Mouse (Mus musculus): ENCODE results near the gene Smarcad1.
"Not testable (repeated sequence)": the region's sequence is repeated elsewhere in the genome, so short reads cannot be mapped to it uniquely, and the experiment has no call there.

Smarcad1 gene

DNA sequence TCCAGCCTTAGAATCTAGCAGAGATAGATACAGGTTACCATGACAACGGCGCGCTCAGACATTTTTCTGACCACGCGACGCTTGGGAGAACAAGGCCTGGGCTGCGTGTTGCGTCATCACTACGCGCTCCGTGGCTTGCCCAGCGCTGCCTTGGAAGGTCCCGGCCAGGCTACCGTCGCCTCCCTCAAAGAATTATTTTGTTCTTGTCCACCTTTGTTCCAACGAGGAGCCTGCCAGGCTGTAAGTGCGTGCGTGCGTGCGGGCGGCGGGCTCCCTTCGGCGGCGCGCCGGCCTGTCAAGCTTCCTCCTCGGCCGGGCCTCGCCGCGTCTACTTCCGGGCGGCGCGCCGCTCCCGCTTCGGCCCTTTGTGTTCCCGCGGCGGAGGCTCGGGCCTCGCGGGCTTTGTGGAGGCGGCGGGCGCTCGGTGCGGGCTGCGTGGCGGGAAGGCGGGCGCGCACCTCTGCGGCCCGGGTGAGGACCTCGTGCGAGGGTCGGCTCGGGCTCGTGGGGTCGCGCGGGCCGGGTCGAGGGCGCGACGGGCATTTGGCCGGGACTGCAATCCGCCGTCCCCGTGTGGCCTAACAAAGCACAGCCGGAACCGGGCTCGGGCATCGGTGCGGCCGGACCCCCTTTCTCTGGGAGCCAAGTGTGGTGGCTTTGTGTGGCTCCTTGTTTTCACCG, at the start of gene Smarcad1:
Smarcad1 (plus strand) TSS at position 93 of the 681 bp plus-strand sequence.
- DNase-seq (ENCODE audit: low spot score) = peak; percentile 98

DNA sequence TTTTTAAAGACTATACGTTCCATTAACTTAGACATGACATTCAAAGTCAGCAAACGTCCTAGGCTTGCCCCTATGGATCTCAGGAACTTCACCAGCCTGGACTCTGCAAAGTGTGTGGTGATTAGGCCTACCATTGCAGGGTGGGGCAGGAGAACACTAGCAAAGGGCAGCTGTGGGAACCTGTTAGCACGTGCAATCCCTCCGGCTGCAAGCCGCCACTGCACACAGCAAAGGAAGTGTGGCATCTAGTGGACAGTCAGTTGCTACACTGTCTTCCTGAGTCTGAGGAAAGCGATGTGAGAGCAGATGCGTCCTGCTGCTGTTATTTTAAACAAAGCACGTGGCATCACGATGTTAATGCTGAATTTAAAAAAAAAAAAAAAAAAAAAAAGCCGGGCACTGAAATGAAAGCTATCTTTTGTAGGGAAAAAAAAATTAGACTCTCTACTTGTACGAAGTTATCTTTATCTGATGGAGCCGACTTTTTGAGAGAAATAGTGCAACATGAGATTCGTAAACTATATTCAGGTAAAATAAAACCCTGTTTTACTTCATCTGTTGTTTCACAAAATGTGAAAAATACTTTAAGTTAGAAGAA, 45.5 kb upstream of the Smarcad1 start:
- DNase-seq (ENCODE audit: low spot score) = peak; percentile 55

DNA sequence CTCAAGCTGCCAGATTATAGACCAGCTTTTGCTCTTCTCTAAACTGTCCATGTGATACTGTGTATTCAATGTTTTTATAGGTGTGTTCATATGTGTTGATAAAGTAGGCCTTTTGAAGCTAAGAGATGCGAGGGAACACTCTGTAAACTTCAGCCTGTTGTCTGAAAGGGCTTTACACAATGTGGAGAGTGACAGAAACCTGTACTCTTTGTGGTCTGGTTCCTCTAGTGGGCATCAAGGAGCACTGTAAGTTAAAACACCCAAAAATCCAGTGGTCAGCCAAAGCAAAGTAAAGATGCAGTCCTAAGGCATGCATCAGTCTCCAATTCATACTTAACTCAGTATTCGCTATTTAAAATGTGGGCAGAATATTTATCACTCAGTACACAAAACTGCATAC, 44.6 kb upstream of the Smarcad1 start:
- no peak for DNase-seq (ENCODE audit: low spot score)

DNA sequence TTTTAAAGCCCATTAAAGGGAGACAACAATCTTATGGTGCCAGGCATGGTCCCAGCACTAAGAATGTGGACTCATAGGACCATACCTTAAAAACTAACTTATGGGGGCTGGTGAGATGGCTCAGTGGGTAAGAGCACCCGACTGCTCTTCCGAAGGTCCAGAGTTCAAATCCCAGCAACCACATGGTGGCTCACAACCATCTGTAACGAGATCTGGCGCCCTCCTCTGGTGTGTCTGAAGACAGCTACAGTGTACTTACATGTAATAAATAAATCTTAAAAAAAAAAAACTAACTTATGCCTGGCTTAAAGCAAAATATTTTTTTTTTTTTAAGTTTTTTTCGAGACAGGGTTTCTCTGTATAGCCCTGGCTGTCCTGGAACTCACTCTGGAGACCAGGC, 41.6 kb upstream of the Smarcad1 start:
- not testable (repeated sequence) for DNase-seq (ENCODE audit: low spot score)

DNA sequence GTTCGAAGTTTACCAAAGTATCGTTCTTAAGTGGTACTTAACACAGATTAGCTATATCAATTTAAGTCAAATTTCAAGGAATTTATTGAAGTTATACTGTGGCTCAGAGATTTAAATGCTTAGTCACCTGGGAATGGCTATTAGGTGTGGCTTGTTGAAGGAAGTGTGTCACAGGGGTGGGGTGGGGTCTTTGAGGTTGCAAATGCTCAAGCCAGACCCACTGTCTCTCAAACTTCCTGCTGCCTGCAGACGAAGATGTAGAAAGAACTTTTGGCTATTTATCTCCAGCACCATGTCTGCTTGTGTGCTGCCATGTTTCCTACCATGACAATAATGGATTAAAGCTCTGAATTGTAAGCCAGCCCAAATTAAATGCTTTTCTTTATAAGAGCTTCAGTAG, 40.2 kb upstream of the Smarcad1 start:
- DNase-seq (ENCODE audit: low spot score) = no peak

DNA sequence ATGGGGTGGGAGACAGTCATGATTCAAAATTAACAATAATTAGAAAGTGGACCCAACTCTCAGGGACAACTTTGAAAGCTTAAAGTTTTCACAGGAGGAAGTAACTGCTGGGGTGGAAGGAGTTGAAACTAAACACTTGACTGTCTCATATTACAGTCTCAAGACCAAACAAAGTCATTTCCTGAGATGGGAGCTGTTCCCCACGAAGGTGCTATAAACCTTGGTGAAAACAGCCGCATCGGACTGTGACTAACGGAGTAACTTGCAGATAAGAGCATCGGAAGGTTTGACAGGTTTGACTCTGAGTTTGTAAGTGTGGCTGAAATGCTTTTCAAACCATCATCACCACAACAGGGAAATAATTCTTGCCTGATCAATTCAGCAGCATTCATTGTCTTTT, 33.5 kb upstream of the Smarcad1 start:
- DNase-seq (ENCODE audit: low spot score) = no peak

DNA sequence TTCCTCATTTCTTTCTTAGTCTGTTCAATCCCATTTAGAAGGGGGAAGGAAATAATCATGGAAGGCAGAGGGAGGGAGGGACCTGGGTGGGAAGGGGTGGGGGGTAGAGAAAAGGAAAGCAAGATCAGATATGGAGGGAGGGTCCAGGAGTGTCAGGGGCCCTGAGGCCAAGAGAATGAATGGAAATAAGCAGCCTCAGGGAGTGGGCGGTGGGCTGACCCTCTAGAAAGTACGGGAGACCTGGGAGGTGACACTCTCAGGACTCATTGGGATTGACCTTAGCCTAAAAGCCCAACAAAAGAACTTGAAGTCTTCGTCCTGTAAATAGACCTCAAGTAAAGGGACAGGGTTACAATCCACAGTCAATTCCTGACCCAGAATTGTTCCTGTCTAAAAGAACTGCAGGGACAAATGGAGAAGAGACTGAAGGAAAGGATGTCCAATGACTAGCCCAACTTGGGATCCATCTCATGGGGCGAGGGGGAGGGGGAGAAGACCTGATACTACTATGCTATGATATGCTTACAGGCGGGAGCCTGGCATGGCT, 30.9 kb upstream of the Smarcad1 start:
- DNase-seq (ENCODE audit: low spot score) = no peak

DNA sequence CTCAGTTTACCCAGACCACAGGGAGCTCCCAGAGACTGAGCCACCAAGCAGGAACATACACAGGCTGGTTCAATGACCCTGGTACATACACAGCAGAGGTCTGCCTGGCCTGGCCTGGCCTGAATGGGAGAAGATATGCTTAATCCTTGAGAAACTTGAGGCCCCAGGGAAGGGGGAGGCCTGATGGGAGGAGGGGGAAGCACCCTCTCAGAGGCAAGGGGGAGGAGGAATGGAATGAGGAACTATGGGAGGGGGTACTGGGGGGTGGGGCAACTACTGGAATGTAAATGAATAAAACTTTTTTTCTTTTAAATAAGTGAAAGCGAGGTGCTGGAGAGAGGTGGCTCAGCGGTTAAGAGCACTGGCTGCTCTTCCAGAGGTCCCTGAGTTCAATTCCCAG, 30.2 kb upstream of the Smarcad1 start:
- no peak for DNase-seq (ENCODE audit: low spot score)

DNA sequence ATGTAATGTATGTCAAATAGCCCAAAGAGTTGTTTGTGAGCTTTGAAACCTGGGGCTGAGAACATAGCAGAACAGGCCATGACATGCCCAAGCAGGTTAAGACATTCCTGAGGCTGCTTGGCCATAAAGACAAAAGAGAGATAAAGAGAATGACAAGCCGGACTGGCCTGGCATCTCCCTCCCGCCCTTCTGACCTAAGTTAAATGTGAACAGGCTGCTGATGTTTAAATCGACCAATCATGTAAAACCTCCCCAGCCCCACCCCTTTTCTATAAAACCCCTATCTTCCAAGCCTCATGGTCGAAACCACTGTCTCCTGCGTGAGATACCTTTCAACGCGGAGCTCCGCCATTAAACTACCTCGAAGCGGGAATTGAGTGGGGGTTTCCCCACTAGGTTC, 24.8 kb upstream of the Smarcad1 start:
- DNase-seq (ENCODE audit: low spot score) = no peak

DNA sequence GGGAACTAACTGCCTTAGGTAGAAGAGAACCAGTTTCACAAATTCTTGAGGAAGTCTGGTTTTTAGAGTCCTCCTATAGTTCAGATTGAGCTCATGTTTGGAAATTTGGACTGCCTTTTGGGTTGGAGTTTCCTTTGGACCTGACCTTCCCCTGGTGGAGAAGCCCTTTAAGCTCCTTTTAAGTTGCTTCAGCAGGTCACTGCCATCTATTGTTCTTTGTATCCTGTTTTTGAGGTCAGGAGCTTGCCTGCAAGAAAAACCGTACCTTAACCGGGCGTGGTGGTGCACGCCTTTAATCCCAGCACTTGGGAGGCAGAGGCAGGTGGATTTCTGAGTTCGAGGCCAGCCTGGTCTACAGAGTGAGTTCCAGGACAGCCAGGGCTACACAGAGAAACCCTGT, 23.4 kb upstream of the Smarcad1 start:
- DNase-seq (ENCODE audit: low spot score) = not testable (repeated sequence)

DNA sequence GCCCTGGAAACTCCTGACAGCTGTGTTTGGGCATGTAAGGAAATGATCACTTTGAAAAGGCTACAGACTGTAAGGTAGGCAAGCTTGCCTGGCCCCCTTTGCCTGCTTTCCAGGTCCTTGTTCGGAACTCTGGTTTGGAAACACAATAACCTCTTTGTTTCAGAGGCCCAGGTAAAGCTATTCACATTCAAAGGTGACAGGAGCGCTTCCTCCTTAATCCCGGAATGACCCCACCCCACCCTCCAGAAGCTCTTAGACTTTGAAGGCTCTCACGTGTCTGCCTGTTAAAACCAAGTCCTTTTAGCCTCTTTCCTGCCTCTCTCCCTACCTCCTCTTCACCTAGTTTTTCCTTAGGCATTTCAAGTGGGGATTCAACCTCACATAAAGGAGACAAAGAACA, 20.5 kb upstream of the Smarcad1 start:
- DNase-seq (ENCODE audit: low spot score) = no peak

DNA sequence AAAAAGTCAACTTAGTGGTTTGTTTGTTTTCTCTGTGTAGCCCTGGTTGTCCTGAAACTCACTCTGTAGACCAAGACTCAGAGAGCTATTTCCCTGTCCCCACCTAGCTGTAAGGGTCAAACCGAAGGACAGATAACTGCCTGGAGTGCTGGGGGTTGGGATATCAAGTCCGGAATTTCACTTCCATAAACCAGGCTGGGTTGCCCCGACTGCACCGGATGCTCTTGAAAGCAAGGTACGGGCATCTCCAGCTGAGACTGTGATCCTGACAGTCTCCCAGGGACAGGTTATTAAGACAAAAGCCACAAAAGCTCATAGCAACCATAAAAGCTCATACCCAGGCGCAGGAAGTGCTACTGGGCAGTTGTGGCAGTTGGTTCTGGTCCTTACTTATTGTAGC, 19.3 kb upstream of the Smarcad1 start:
- DNase-seq (ENCODE audit: low spot score) = no peak

DNA sequence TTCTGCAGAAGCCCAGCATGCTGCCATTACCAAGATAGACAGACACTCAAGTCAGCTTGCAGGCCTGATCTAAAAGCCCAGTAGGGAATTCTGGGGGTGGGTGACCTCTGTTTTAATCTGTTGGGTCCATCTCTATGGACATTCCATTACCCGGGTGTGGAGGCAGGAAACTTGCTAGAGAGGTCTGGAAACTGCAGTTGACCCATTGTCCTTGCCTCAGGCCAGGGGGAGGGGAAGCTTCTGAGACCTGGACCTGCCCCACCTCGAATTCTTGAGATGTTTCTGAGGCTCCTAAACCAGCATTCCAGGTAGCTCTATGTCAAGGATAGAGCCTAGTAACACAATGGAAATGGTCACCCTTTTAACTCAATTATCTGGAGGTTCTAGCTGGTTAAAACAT, 17.7 kb upstream of the Smarcad1 start:
- DNase-seq (ENCODE audit: low spot score) = no peak

DNA sequence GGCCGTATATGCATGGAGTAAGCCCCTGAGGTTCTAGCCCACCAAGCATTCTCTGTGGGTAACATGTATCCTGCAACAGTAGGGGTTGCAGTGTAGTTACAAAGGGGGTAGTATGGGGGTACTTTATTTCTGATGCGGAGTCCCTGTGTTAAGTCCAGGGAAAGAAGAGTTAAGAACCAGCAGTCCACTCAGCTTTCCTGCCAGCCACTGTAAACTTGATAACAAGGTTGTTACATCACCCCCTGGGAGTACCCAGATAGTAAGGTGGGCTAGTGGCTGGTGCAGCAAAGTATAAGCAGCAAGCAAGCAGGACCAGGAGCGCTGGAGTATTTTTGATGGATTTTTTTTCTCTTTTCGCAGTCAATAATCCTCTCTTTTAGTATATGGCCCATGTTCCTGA, 17.3 kb upstream of the Smarcad1 start:
- no peak for DNase-seq (ENCODE audit: low spot score)

DNA sequence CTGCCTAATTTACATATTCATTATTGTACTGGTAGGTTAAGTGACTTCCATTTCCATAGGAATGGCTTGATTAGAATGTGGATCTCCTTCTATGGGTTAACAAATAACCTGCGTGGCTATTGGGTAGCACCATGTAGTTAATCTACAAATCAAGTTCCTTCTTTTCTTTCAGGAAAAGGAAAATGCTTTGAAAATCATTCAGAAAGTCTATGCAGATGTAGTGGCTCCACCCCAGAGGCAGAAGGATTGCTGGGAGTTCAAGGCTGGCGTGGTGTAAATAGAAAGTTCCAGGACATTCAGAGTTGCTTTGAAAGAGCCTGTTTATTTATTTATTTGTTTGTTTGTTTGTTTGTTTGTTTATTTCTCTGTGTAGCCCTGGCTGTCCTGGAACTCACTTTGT, 7.7 kb upstream of the Smarcad1 start:
- no peak for DNase-seq (ENCODE audit: low spot score)

DNA sequence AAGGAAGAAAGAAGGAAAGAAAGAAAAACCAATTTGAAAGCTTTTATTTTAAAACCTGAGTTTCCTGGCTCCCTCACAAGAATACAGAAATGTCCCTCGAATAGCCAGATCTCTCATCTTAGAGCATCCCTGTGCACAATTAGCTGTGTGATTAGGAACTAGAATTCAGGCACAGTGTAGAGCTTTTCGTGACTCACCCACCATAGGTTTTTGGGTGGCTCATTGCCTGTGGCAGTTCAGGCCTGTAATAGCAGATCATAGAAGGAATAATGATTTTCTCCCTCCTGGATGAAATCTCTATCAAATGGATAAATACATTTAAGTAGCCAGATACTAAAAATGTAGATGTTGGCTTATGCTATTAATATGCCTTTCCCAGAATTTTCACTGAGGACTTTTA, 6.9 kb upstream of the Smarcad1 start:
- DNase-seq (ENCODE audit: low spot score) = no peak

DNA sequence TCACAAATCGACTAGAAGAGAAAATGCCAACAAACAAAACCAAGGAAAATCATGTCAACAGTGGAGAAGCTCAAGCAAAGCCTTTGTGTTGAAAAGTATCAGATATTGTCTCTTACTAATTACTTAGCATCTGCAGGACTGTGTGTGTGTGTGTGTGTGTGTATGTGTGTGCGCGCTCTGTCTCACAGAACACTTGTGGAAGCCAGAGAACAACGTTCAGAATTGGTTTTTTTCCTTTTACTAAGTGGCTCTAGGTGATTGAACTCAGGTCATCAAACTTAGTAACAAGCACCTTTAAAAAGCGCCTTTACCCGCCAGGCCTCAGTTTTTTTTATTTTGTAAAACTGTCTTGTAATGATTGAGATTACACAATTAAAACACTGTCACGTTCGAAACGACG, 451 bp upstream of the Smarcad1 start:
- DNase-seq (ENCODE audit: low spot score) = no peak

DNA sequence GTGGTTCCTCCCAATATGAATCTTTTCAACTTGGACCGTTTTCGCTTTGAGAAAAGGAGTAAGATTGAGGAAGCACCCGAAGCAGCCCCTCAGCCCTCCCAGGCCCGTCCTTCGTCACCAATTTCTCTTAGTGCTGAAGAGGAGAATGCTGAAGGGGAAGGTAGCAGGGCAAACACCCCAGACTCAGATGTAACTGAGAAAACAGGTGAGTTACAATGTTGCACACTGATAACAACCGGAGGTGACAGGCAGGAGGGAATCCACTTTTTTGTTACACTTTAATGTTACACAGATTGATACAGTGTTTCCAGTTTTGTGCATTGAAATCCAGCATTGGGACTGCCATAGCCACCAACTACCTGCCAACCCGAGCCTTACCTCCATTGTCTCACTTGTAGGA, 858 bp downstream of the Smarcad1 start:
- DNase-seq (ENCODE audit: low spot score) = peak; percentile 39

DNA sequence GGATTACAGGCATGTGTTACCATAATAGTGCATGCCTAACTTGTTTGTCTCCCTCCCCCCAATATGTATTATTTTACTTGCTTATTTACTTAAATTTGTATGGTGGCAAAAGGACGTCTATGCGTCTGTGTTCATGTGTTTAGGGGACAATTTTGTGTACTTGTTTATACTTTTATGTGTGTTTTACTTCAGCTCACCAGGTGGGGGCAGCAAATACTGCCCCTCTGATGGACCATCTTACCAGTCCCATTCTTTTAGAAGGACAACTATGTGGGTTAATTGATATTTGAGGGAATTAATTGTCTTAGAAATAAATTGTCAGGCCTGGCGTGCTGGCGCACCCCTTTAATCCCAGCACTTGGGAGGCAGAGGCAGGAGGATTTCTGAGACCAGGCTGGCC, 6.7 kb downstream of the Smarcad1 start:
- DNase-seq (ENCODE audit: low spot score) = no peak

DNA sequence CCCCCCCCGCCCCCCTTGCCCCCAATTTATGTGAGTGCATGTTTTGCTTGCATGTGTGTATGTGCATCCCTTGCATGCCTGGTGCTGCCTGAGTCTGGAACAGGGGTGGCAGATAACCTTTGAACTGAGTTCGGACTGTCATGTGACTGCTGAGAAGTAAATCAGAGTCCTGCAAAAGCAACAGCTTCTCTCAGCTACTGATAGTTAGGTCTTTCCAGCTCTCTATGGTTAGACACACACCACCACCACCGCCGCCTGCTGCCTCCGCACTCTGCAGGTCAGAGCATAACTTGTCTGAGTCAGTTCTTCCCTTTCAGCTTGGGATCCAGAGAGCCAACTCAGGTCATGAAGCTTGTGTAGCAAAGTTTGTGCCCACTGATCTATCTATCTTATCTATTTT, 14.2 kb downstream of the Smarcad1 start:
- DNase-seq (ENCODE audit: low spot score) = no peak

DNA sequence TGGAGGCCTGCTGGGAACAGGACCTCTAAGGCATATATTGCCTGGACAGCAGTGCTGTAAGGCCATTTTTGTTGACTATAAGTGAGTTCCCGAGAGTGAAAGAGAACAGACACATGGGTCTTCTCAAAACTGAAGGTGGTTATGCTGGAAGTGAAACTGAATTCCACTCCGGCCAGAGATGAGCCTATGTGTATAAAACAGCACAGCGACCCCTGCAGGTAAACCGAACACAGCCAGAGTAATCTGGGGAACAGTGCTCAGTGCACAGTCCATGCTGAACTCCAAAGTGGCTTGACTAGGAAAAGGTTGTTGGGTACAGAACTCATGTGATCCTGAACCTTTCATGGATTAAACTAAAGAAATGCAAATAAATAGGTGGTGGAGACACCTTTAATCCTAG, 14.8 kb downstream of the Smarcad1 start:
- DNase-seq (ENCODE audit: low spot score) = not testable (repeated sequence)

DNA sequence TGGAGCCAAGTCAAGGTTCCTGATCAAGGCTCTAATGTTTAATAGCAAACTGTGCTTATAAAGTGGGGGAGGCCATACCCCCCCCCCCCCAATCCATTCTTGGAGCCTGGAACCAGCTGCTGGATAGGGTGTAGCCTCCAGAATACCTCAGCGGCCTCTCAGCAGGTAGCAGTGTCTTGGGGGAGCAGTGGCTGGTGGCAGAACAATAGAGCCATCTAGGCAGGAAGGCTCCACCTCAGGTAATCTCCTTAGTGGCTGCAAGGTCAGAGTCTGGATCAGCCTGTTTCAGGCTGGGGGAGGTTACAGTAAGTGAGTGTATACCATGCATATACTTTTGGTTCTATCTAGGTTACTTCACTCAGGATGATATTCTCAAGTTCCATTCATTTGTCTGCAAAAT, 18.7 kb downstream of the Smarcad1 start:
- no peak for DNase-seq (ENCODE audit: low spot score)

DNA sequence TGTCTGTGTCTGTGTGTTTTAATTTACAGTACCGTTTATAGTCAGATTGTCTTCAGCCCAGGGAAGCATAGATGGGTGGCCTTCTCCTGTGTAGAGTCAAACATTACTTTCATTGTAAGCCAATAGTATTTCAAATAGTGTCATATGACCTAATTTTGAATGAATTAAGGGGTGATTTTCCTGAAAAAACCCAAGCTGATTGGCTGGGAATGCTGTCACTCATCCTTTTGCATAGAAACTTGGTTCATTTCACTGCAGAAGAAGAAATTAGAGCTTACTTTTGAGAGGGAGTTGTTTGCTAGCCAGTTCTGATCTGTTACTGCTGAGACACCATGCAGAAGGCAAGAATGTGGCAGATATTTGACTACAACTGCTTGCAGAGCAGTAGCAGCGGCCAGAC, 32.8 kb downstream of the Smarcad1 start:
- no peak for DNase-seq (ENCODE audit: low spot score)

DNA sequence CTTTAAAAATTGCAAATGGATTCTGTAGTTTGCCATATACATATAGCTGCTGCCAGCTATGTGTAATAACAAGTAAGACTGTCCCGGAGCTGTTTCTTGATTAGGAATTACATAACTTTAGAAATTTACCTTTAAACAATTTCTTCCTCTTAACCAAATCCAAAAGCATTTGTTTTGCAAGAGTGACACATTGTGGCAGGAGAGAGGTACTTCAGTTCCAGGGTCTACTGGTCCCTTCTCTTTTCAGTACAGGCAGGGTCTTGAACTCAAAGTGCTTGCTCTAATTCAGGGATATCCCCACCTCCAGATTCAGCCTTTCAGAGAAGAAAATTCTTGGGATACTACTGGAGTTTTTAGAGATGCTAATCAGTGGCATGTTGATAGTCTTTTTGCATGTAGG, 36.8 kb downstream of the Smarcad1 start:
- DNase-seq (ENCODE audit: low spot score) = peak; percentile 33

Measured in embryo, embryonic 10.5 days (tissue).